Comparison of ENCODE assay signal across 21 mouse cellular contexts in the genomic region with DNA sequence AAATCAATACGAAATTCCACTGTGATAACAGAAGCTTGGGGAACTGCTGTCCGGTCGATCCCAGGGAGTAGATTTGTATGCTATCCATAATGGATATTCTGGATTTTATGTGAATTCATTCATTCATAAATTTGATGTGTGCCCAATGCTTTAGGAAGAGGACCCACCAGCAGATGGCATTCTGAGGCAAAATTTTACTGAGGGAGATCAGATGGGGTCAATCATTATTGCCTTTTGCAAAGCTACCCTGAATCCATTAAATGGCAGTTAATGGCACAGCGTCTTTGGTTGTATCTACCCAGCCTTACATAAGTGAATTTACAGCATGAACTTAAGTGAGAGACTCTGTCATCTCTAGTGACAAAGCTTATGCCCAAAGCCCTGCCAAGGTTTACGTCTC. TPM values are rescaled to one million over a fixed set of nuclear protein-coding genes. Genes with fewer than 3 reads are reported as not detected.
DNase-seq lines count a peak whose midpoint lies in the region; ATAC-seq and TF ChIP-seq lines count a peak whose summit lies in the region.
"Had no signal": no experiment of that assay in that cellular context is flagged by ENCODE, and none has a peak within 500 bp of the region (broad histone marks: within the 10 kb centered on the region; RNA-seq: fewer than 3 reads in every experiment).

No protein-coding gene starts in this region.

- TF ChIP-seq CTCF in forebrain, postnatal 0 days (IDR thresholded peaks at IDR 0.05; ENCODE audit: low read depth), result no peak; the same call in 1 of the 2 replicates

- ATAC-seq in forebrain, postnatal 0 days, result no peak
- ATAC-seq in forebrain, embryonic 11.5 days (replicated peaks; ENCODE audit: low FRiP score), result no peak
- ATAC-seq in hindbrain, embryonic 16.5 days, result no peak
- no peak for ATAC-seq in megakaryocyte-erythroid progenitor cell, adult 5-6 weeks (replicated peaks; ENCODE audit: low FRiP score, low TSS enrichment, poor library complexity, severe bottlenecking)
- no peak for ATAC-seq in megakaryocyte, adult 5-6 weeks (ENCODE audit: poor library complexity, severe bottlenecking)
- ATAC-seq: intestine, postnatal 0 days had no signal

- H3K4me2 ChIP-seq in forebrain, postnatal 0 days (ENCODE audit: low read depth), result peak overlapping the region; percentile 48
- H3K4me2 ChIP-seq in forebrain, embryonic 11.5 days (ENCODE audit: low read depth, low read length, severe bottlenecking), result no peak overlapping the region
- H3K4me2 ChIP-seq in hindbrain, embryonic 16.5 days (ENCODE audit: low read length), result peak overlapping the region; percentile 51
- H3K4me2 ChIP-seq: embryonic facial prominence, embryonic 12.5 days had no signal

- no peaks in the 10 kb centered on the region for H3K36me3 ChIP-seq in forebrain, postnatal 0 days (ENCODE audit: insufficient read depth)
- H3K36me3 ChIP-seq in forebrain, embryonic 11.5 days (ENCODE audit: control insufficient read depth, insufficient read depth, low read length), result no peaks in the 10 kb centered on the region
- no peaks in the 10 kb centered on the region for H3K36me3 ChIP-seq in hindbrain, embryonic 16.5 days (ENCODE audit: control insufficient read depth, insufficient read depth, low read length)
- H3K36me3 ChIP-seq: embryonic facial prominence, embryonic 12.5 days had no signal

- no peak overlapping the region for H3K27ac ChIP-seq in forebrain, postnatal 0 days (ENCODE audit: low read depth, low read length)
- no peak overlapping the region for H3K27ac ChIP-seq in forebrain, embryonic 11.5 days (ENCODE audit: low read depth, low read length)
- H3K27ac ChIP-seq in hindbrain, embryonic 16.5 days (ENCODE audit: low read depth, low read length), result no peak overlapping the region
- H3K27ac ChIP-seq: embryonic facial prominence, embryonic 12.5 days; gastrocnemius, adult 2 months had no signal

- H3K4me1 ChIP-seq in forebrain, postnatal 0 days (ENCODE audit: insufficient read depth), result no peaks in the 10 kb centered on the region
- no peaks in the 10 kb centered on the region for H3K4me1 ChIP-seq in forebrain, embryonic 11.5 days (replicated peaks; ENCODE audit: control insufficient read depth, insufficient read depth, low read length)
- H3K4me1 ChIP-seq in hindbrain, embryonic 16.5 days (ENCODE audit: control insufficient read depth, insufficient read depth, low read depth, low read length), result no peaks in the 10 kb centered on the region; the same call in 1 of the 2 replicates
- H3K4me1 ChIP-seq: embryonic facial prominence, embryonic 12.5 days had no signal

- peak overlapping the region; percentile 41 for H3K4me3 ChIP-seq in forebrain, postnatal 0 days (ENCODE audit: low read depth, low read length)
- no peak overlapping the region for H3K4me3 ChIP-seq in forebrain, embryonic 11.5 days (ENCODE audit: low read depth, low read length)
- peak overlapping the region; percentile 41 for H3K4me3 ChIP-seq in hindbrain, embryonic 16.5 days (ENCODE audit: low read length)
- H3K4me3 ChIP-seq: embryonic facial prominence, embryonic 12.5 days; gastrocnemius, adult 2 months had no signal

- no peaks in the 10 kb centered on the region for H3K27me3 ChIP-seq in forebrain, postnatal 0 days (ENCODE audit: insufficient read depth, low read length)
- no peaks in the 10 kb centered on the region for H3K27me3 ChIP-seq in forebrain, embryonic 11.5 days (ENCODE audit: control insufficient read depth, insufficient read depth, low read length)
- H3K27me3 ChIP-seq in hindbrain, embryonic 16.5 days (replicated peaks; ENCODE audit: control insufficient read depth, insufficient read depth, low read length), result no peaks in the 10 kb centered on the region; the same call in 1 of the 2 replicates
- H3K27me3 ChIP-seq: embryonic facial prominence, embryonic 12.5 days had no signal

- peak; percentile 55 for DNase-seq in forebrain, postnatal 0 days
- no peak for DNase-seq in forebrain, embryonic 11.5 days (ENCODE audit: low spot score)
- peak; percentile 5 to 14 for DNase-seq in layer of hippocampus, postnatal 14 days (ENCODE audit: low spot score in 2 of 2)
- DNase-seq in layer of hippocampus, adult 9-10 months (ENCODE audit: low spot score), result no peak
- peak; percentile 51 for DNase-seq in brain, adult 2 months (ENCODE audit: low read depth, low spot score)
- DNase-seq: gastrocnemius, adult 2 months; heart, postnatal 4 days; liver; lung, adult 18-20 months; lung, postnatal 4 days; thymus, postnatal 36 days had no signal

- 72% methylated on average over 5 of the region's 5 CpGs for WGBS in forebrain, postnatal 0 days
- 86% methylated on average over 5 of the region's 5 CpGs for WGBS in forebrain, embryonic 11.5 days
- 68% methylated on average over 5 of the region's 5 CpGs for WGBS in hindbrain, embryonic 16.5 days

- H3K9me3 ChIP-seq in forebrain, postnatal 0 days (ENCODE audit: low read length), result no peaks in the 10 kb centered on the region
- no peaks in the 10 kb centered on the region for H3K9me3 ChIP-seq in forebrain, embryonic 11.5 days (ENCODE audit: control insufficient read depth, low read length)
- no peaks in the 10 kb centered on the region for H3K9me3 ChIP-seq in hindbrain, embryonic 16.5 days (ENCODE audit: control insufficient read depth, low read length)
- H3K9me3 ChIP-seq: embryonic facial prominence, embryonic 12.5 days had no signal

- 0 out of 2 replicates have a peak overlapping the region, but pooled peaks have one; percentile 46 for H3K9ac ChIP-seq in forebrain, postnatal 0 days
- no peak overlapping the region for H3K9ac ChIP-seq in forebrain, embryonic 11.5 days (ENCODE audit: low read length)
- H3K9ac ChIP-seq in hindbrain, embryonic 16.5 days (ENCODE audit: low read depth, low read length), result no peak overlapping the region
- H3K9ac ChIP-seq: embryonic facial prominence, embryonic 12.5 days had no signal

RNA-seq across cellular contexts. Expression of a gene that starts 1.2 kb away (rescaled TPM):
- total RNA-seq in forebrain, postnatal 0 days (2014; rRNA removed), result 8.2 and 10.4 TPM in 2 replicates
- 1.4 and 3.5 TPM in 2 replicates for polyA plus RNA-seq in forebrain, postnatal 0 days (2015; fragmentation: Nextera tagmentation; extraction: Ambion mirVana)
- not detected in 2 replicates for polyA plus RNA-seq in forebrain, embryonic 11.5 days (2014; fragmentation: Nextera tagmentation; extraction: Ambion mirVana)
- total RNA-seq in layer of hippocampus, postnatal 14 days (2021), result 1 to 10 TPM; 2.3 to 2.9 TPM
- 5.2 and 6.3 TPM in 2 replicates for polyA plus RNA-seq in hindbrain, embryonic 16.5 days (2015; fragmentation: Nextera tagmentation; extraction: Ambion mirVana)
- not detected in 2 replicates for total RNA-seq in megakaryocyte-erythroid progenitor cell, adult 5-6 weeks (2014; fragmentation: Nextera tagmentation)
- total RNA-seq in megakaryocyte-erythroid progenitor cell, adult 5-6 weeks (2017), result not detected in 2 replicates
- not detected in 2 replicates for total RNA-seq in megakaryocyte, adult 5-6 weeks (2015)
- not detected in 2 replicates for total RNA-seq in megakaryocyte, adult 5-6 weeks (2017)
- total RNA-seq: common myeloid progenitor, adult 5-6 weeks; gastrocnemius, adult 2 months; granulocyte monocyte progenitor cell, adult 5-6 weeks; monocyte, adult 5-6 weeks; neutrophil, adult 5-6 weeks had no signal
- polyA plus RNA-seq: heart, embryonic 14.5 days had no signal

Comparison
In these comparisons a context has a peak if more than half of its experiments do, and no peak if none do; other contexts are left out.
1. DNase-seq: peak in forebrain, postnatal 0 days (single experiment), layer of hippocampus, postnatal 14 days (2 of 2) and brain, adult 2 months (single experiment); none in forebrain, embryonic 11.5 days (single experiment) and layer of hippocampus, adult 9-10 months (single experiment).